Mouse (Mus musculus) central nervous system, embryonic 14 days (tissue): ENCODE measurements around the gene Vps35l. TPM values are rescaled to one million over a fixed set of nuclear protein-coding genes. Genes with fewer than 3 reads are reported as not detected.

Experiments used
- polyA plus RNA-seq: library from polyadenylated mRNA; depleted of rRNA; stranded (reverse); fragments of >200 nt; gene quantifications from 2 replicates; pipeline ENCODE4 v1.2.3, GENCODE M21; 2012; rRNA removed

The Vps35l gene
- 73.2 and 76.2 TPM in 2 replicates for polyA plus RNA-seq

GRCm38 (mm10) chr7:118739975-118740531 is at the start of gene Vps35l:
Vps35l (plus strand) TSS chr7:118740226.

GRCm38 (mm10) chr7:118705101-118705961 is 34.7 kb upstream of the Vps35l start, which contains the start of gene Gde1:
Gde1 (minus strand) TSS chr7:118705778.

GRCm38 (mm10) chr7:118712228-118713173 is 27.5 kb upstream of the Vps35l start, which contains the start of gene Ccp110:
Ccp110 (plus strand) TSS chr7:118712552.

GRCm38 (mm10) chr7:118855171-118855876 is 115.3 kb downstream of the Vps35l start, which contains the start of gene Iqck:
Iqck (plus strand) TSS chr7:118855752.

GRCm38 (mm10) chr7:118855877-118856304 is 115.9 kb downstream of the Vps35l start, which contains the start of gene Knop1:
Knop1 (minus strand) TSS chr7:118856254.

Other genes starting within 250 kb of the Vps35l start
- gene Itpripl2, start 248.3 kb upstream of the Vps35l start, polyA plus RNA-seq, result 2.7 and 5.3 TPM in 2 replicates
- gene Coq7, start 206.9 kb upstream of the Vps35l start, polyA plus RNA-seq, result 71.8 and 75.7 TPM in 2 replicates
- gene Tmc7, start 155.5 kb upstream of the Vps35l start, polyA plus RNA-seq, result 8.7 and 9.4 TPM in 2 replicates
- gene Tmc5, start 142.9 kb upstream of the Vps35l start, polyA plus RNA-seq, result 0.33 and 0.36 TPM in 2 replicates
- 132 and 144 TPM in 2 replicates for gene Gde1, start 34.4 kb upstream of the Vps35l start, polyA plus RNA-seq
- 53.7 and 61.7 TPM in 2 replicates for gene Ccp110, start 27.7 kb upstream of the Vps35l start, polyA plus RNA-seq
- gene Iqck, start 115.5 kb downstream of the Vps35l start, polyA plus RNA-seq, result 4.7 and 5.5 TPM in 2 replicates
- 31.1 and 35.8 TPM in 2 replicates for gene Knop1, start 116.0 kb downstream of the Vps35l start, polyA plus RNA-seq